Mouse (Mus musculus) CH12.LX (cell line): ENCODE results near the gene Gm20219.

Source experiments
- BHLHE40 ChIP-seq: IDR thresholded peaks from 2 replicates; pipeline ENCODE4 v1.6.1; 2011; ENCODE audit warnings: mild to moderate bottlenecking, low read depth, low read length, improper control_type of control experiment
- CHD1 ChIP-seq: IDR thresholded peaks from 2 replicates; pipeline ENCODE4 v1.6.1; 2012; ENCODE audit warnings: low read depth, low read length, improper control_type of control experiment, inconsistent platforms
- CTCF ChIP-seq, 2 experiments: IDR thresholded peaks in 1 of 2; conservative IDR thresholded peaks in 1 of 2; 2 replicates each; pipeline ENCODE4 v1.5.1; 2011 to 2012; ENCODE audit warnings: low read depth in 2 of 2, low read length in 2 of 2, improper control_type of control experiment in 1 of 2, inconsistent platforms in 1 of 2, mild to moderate bottlenecking in 1 of 2, moderate library complexity in 1 of 2
- E2F4 ChIP-seq: IDR thresholded peaks from 2 replicates; pipeline ENCODE4 v1.6.1; 2011; ENCODE audit warnings: low read depth, low read length, improper control_type of control experiment; ENCODE audit not compliant: insufficient replicate concordance
- ETS1 ChIP-seq: conservative IDR thresholded peaks from 2 replicates; pipeline ENCODE4 v1.6.1; 2012; ENCODE audit warnings: low read depth, mild to moderate bottlenecking, inconsistent platforms, low read length, improper control_type of control experiment, moderate library complexity
- NELFE ChIP-seq: IDR thresholded peaks from 2 replicates; pipeline ENCODE4 v1.6.1; 2011; ENCODE audit warnings: low read depth, low read length, improper control_type of control experiment
- PAX5 ChIP-seq: IDR thresholded peaks from 2 replicates; pipeline ENCODE4 v1.6.1; 2012; ENCODE audit warnings: low read length, inconsistent platforms, mixed read lengths
- POLR2A ChIP-seq: IDR thresholded peaks from 2 replicates; pipeline ENCODE4 v1.6.1; 2011; ENCODE audit warnings: low read depth, mild to moderate bottlenecking, improper control_type of control experiment, low read length
- SIN3A ChIP-seq: IDR thresholded peaks from 2 replicates; pipeline ENCODE4 v1.6.1; 2012; ENCODE audit warnings: low read length, improper control_type of control experiment, inconsistent platforms
- TBP ChIP-seq: conservative IDR thresholded peaks from 2 replicates; pipeline ENCODE4 v1.6.1; 2011; ENCODE audit warnings: low read depth, low read length, improper control_type of control experiment
- TCF12 ChIP-seq: IDR thresholded peaks from 2 replicates; pipeline ENCODE4 v1.6.1; 2014; ENCODE audit warnings: low read depth, mild to moderate bottlenecking, inconsistent platforms, low read length, improper control_type of control experiment
- ZC3H11A ChIP-seq: IDR thresholded peaks from 2 replicates; pipeline ENCODE4 v1.6.1; 2012; ENCODE audit warnings: low read depth, mild to moderate bottlenecking, inconsistent platforms, low read length, improper control_type of control experiment
- ZMIZ1 ChIP-seq: IDR thresholded peaks from 2 replicates; pipeline ENCODE4 v1.6.1; 2012; ENCODE audit warnings: low read depth, mild to moderate bottlenecking, inconsistent platforms, low read length, improper control_type of control experiment

- no peak for TF ChIP-seq ZMIZ1
- TF ChIP-seq NELFE: no peak
- TF ChIP-seq TBP: no peak
- TF ChIP-seq BHLHE40: no peak
- TF ChIP-seq E2F4: no peak
- no peak for TF ChIP-seq CTCF (conservative IDR thresholded peaks at IDR 0.05 in 1 of 2, IDR thresholded peaks at IDR 0.05 in 1 of 2; ENCODE audit: low read depth in 2 of 2, low read length in 2 of 2)
- no peak for TF ChIP-seq POLR2A
- TF ChIP-seq SIN3A: no peak
- TF ChIP-seq TCF12: no peak
- no peak for TF ChIP-seq CHD1
- no peak for TF ChIP-seq ETS1
- TF ChIP-seq PAX5: no peak
- TF ChIP-seq ZC3H11A: no peak
Measured at GRCm38 (mm10) chr17:56547116-56547845, 6.9 kb downstream of the Gm20219 start.
